Mouse (Mus musculus) frontal cortex, postnatal 36 days (tissue): ENCODE measurements around the gene Cops6.

Experiments used
- DNase-seq, 2 experiments: peaks; one replicate each; pipeline ENCODE4 v3.0.0; 2022; ENCODE audit warnings: low spot score in 2 of 2

Gene Cops6

DNA sequence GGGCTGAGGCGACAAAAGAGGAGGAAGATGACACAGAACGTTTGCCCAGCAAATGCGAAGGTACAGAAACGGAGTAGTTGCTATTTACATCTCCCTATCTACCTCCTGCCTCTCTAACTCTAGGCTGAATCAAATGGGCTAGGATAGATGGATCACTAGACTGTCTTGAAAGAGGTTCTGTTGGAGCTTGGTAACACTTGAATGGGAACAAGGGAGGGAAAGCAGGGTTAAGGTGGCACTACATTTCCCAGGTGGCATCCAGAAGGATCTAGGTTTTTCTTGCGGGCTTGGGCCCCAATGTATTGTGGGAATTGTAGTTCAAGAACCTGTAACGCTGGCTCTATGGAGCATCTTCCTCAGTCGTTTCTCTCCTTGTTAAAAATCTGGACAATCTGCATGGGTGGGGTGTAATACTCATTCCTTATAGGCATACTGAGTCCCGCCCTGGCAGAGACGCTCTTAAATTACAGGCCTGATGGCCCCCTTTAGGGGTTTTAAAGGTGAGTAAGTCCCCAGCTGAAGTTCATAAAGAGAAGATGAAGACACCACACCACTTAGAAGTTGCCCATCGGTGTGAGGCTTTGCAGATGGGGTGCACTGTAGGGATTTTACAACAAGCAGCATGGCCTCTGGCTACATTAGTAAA, 26.9 kb downstream of the Cops6 start:
- peak; percentile 79 to 86 for DNase-seq

DNA sequence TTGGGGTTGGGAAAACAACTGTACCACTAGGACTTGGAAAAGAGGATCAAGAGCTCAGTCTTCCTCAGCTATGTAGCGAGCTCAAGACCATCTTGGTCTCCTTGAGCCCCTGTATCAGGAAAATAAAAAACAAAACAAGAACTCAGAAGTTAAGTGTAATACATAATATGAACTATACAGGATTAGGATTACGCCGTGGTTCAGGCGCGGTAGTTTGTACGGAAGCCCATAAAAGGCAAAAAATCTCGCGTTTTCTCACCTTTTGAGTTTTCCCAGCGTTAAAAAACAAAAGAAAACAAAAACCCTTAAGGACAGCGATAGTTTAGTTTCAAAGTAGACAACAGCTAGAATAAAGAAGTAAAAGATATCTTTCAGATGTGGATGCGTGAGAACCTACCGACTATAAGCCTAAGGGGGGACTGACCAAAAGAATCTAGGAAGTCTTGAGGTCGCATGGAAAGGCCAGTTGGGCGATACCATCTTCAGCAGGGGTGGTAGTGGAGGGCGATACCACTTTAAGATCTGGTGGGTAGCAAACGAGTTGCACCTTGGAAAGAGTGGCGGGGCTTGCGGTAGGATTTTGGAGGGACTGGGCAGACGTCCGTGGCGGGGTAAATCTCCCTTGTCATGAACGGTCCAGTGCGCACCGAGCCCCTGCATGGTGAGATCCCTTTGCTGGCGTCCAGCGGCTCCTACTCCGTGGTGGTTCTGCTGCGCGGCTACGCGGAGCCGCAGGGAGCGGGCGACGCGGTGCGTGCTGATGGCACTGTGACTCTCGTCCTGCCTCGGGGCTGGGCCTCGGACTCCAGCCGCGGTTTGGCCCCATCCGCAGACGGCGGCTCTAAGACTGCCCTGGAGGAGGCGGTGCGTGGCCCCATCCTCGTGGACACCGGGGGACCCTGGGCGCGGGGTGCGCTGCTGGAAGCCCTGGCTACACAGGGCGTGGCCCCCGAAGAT, 33.2 kb downstream of the Cops6 start, which contains the start of gene Mblac1:
Mblac1 (plus strand) TSS at position 544 of the 957 bp plus-strand sequence.
- peak; percentile 86 to 88 for DNase-seq

DNA sequence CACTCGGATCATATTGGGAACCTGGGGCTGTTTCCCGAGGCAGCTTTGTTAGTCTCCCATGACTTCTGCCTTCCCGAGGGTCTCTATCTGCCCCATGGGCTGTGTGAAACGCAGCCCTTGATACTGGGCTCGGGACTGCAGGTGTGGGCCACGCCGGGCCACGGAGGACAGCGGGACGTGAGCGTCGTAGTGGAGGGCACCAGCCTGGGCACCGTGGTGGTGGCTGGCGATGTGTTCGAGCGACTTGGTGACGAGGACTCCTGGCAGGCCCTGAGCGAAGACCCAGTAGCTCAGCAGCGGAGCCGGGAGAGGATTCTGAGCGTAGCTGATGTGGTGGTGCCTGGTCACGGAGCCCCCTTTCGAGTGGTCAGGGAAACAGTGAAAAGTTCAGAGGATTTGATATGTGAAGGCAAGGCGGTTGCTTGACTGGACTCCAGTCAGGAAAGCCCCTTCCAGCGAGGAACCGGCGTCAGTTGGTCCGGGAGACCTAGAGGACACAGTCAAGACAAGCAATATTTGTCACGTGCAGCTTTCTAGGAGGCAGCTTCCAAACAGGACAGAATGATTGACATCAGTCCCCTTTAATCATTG, 34.0 kb downstream of the Cops6 start:
- DNase-seq = peak; percentile 34 to 36

DNA sequence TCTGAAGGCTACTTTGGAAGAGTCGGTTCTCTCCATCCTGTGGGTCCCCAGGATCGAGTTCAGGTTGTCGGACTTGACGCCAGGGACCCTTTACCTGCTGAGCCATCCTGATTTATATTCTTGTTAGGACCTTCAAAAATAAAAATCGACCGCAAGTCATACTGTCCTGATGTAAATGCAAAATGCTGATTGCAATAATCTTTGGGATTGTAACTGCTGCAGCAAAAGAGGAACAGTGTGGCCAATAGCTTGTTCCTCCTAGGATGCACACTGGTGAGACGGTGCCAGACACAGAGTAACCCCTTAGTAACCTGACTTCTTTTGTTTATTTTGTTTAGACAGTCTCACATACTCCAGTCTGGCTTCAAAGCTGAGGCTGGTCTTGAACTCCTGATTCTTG, 34.6 kb downstream of the Cops6 start:
- no peak for DNase-seq

DNA sequence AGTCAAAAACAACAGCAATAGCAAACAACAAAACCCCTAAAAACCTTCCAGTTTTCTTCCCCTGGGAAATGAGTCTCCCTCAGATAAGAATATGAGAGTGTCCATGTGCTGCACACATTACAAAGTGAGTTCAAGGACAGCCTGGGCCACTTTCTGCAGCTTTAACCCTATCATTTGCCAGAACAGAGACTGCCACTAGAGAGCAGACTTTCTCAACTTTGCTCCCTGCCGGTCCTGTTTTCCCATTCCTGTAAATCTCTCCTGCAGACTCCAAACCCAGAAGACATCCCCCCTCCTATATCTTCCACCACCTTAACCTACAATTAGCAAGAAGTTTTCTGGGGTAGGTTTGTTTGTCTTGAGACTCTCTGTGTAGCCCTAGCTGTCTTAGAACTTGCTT, 38.7 kb downstream of the Cops6 start:
- no peak for DNase-seq

DNA sequence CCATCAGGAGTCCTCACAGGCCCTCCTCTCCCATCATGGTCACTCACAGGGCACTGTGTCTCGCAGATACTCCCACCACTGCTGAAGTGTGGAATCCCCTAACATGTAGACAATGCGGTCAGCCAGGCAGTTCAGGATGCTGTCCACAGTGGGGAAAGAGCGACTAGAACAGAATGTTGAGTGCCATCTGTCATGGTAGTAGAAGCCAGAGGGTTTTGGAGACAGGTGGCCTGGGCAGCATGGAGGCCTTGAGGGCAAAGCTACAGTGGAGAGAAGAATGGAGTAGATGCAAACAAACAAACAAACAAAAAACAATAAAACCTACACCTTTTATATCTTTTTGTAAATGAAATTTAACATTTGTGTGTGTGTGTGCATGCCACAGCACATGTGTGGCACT, 41.2 kb downstream of the Cops6 start:
- no peak for DNase-seq

DNA sequence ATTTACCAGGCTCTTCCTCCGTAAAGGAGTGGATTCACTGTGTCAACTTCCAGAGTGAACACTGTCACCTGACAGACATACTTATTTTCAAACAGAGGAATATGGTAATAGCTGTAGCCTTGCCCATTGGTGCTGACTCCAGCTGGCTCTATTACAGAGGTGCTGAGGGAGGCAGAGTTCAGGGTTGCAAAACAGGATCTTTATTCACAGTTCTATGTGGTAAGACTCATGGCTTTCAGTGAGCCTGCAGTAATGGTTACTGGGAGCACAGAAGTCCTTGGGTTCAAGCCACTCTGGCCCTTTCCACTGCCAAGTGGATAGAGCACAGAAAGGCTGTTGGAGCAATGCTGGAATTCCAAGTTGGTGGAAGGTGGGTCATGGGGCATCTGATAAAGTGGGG, 46.4 kb downstream of the Cops6 start:
- no peak for DNase-seq

DNA sequence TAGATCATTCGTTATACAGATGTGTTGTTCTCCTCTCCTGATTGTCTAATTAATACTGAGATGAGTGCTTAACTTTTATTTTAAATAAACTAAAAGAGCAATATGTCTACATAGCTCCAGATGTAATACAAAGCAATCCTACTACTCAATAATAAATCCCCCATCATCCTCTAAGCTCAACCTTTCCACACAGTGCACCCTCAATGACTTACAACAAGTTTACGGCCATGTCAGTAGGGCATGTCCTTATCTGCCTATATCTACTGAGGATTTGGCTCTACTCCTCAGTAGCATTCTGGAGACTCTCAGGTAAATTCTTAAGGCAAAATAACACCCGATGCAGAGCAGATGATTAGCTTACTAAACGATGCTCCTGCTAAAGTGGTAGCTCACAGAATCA, 47.0 kb downstream of the Cops6 start:
- no peak for DNase-seq
